Mouse (Mus musculus) urinary bladder, adult 2 months (tissue): ENCODE data around the gene S100a10. TPM values are rescaled to one million over a fixed set of nuclear protein-coding genes. Genes with fewer than 3 reads are reported as not detected.
"Not testable (repeated sequence)": the region's sequence is repeated elsewhere in the genome, so short reads cannot be mapped to it uniquely, and the experiment has no call there.

ENCODE experiments used
- DNase-seq: peaks from one replicate; pipeline ENCODE4 v3.0.0; 2022; ENCODE audit warnings: low spot score
- polyA plus RNA-seq: library from polyadenylated mRNA; depleted of rRNA; stranded (reverse); fragments of >200 nt; gene quantifications from 2 replicates; pipeline ENCODE4 v1.2.3, GENCODE M21; 2012; rRNA removed

The S100a10 gene
- polyA plus RNA-seq, 1 experiment: 295 TPM

- DNase-seq: no peak
Observed at GRCm38 (mm10) chr3:93579317-93580038, 24.6 kb downstream of the S100a10 start.

- no peak for DNase-seq
Observed at GRCm38 (mm10) chr3:93580039-93580403, 25.1 kb downstream of the S100a10 start.

- DNase-seq: no peak
Observed at GRCm38 (mm10) chr3:93580946-93581345, 26.1 kb downstream of the S100a10 start.

GRCm38 (mm10) chr3:93581687-93582086 lies 26.8 kb downstream of the S100a10 start:
- no peak for DNase-seq

GRCm38 (mm10) chr3:93583056-93583455 lies 28.2 kb downstream of the S100a10 start:
- DNase-seq: no peak

- no peak for DNase-seq
Observed at GRCm38 (mm10) chr3:93589629-93590028, 34.7 kb downstream of the S100a10 start.

GRCm38 (mm10) chr3:93590256-93590655 lies 35.4 kb downstream of the S100a10 start:
- DNase-seq: no peak

GRCm38 (mm10) chr3:93592100-93592499 lies 37.2 kb downstream of the S100a10 start:
- no peak for DNase-seq

GRCm38 (mm10) chr3:93592976-93593375 lies 38.1 kb downstream of the S100a10 start:
- no peak for DNase-seq

- no peak for DNase-seq
Observed at GRCm38 (mm10) chr3:93593512-93593911, 38.6 kb downstream of the S100a10 start.

GRCm38 (mm10) chr3:93596632-93597031 lies 41.8 kb downstream of the S100a10 start:
- DNase-seq: no peak

GRCm38 (mm10) chr3:93597221-93597913 lies 42.5 kb downstream of the S100a10 start:
- no peak for DNase-seq

- no peak for DNase-seq
Observed at GRCm38 (mm10) chr3:93597970-93598369, 43.1 kb downstream of the S100a10 start.

GRCm38 (mm10) chr3:93600206-93600605 lies 45.3 kb downstream of the S100a10 start:
- DNase-seq: no peak

- DNase-seq: no peak
Observed at GRCm38 (mm10) chr3:93601903-93602302, 47.0 kb downstream of the S100a10 start.

- not testable (repeated sequence) for DNase-seq
Observed at GRCm38 (mm10) chr3:93608970-93609369, 54.1 kb downstream of the S100a10 start.

Other genes starting within 250 kb of the S100a10 start
- gene Hrnr, start 235.3 kb upstream of the S100a10 start, polyA plus RNA-seq: not detected in 2 replicates
- gene Rptn, start 161.4 kb upstream of the S100a10 start, polyA plus RNA-seq: 0.69 and 0.96 TPM in 2 replicates
- gene Tchh, start 112.8 kb upstream of the S100a10 start, polyA plus RNA-seq: 0.37 and 0.57 TPM in 2 replicates
- gene Tchhl1, start 86.3 kb upstream of the S100a10 start, polyA plus RNA-seq: not detected in 2 replicates
- 912 and 1,103 TPM in 2 replicates for gene S100a11, start 34.6 kb upstream of the S100a10 start, polyA plus RNA-seq
- not detected in 2 replicates for gene Tdpoz2, start 97.6 kb downstream of the S100a10 start, polyA plus RNA-seq
- gene Tdpoz1, start 121.2 kb downstream of the S100a10 start, polyA plus RNA-seq: not detected in 2 replicates
- not detected in 2 replicates for gene Gm37596, start 138.0 kb downstream of the S100a10 start, polyA plus RNA-seq
- not detected in 2 replicates for gene Gm5773, start 217.9 kb downstream of the S100a10 start, polyA plus RNA-seq
- not detected in 2 replicates for gene Tdpoz4, start 241.3 kb downstream of the S100a10 start, polyA plus RNA-seq